Mouse (Mus musculus): ENCODE measurements around the gene Ndufa10. TPM values are rescaled to one million over a fixed set of nuclear protein-coding genes. Genes with fewer than 3 reads are reported as not detected.
"Not testable (repeated sequence)": the region's sequence is repeated elsewhere in the genome, so short reads cannot be mapped to it uniquely, and the experiment has no call there.

Ndufa10 gene
- polyA plus RNA-seq (2012; rRNA removed): 99.4 and 110 TPM in 2 replicates
- polyA plus RNA-seq (2014; fragmentation: Nextera tagmentation; extraction: Ambion mirVana): 270 and 271 TPM in 2 replicates

GRCm38 (mm10) chr1:92473165-92474041, at the start of gene Ndufa10:
Gene Ndufa10, minus strand, starts transcription at chr1:92473860.
- DNase-seq (ENCODE audit: low spot score): peak; percentile 94
- Histone ChIP-seq H3K9ac (ENCODE audit: low read depth, low read length, severe bottlenecking) (peak within 1 kb of the TSS; percentile 96), H3K36me3 (ENCODE audit: control insufficient read depth, insufficient read depth, low read length) (peaks cover 25% of the 10 kb centered on the region), H3K4me2 (replicated peaks; ENCODE audit: low read depth, low read length, severe bottlenecking) (peak within 1 kb of the TSS; percentile 93), H3K27ac (replicated peaks; ENCODE audit: low read depth, low read length) (peak within 1 kb of the TSS; percentile 74), H3K9me3 (ENCODE audit: control insufficient read depth, low read length) (no peaks in the 10 kb centered on the region), H3K4me1 (ENCODE audit: control insufficient read depth, insufficient read depth, low read length) (peaks cover 7% of the 10 kb centered on the region), H3K27me3 (ENCODE audit: control insufficient read depth, insufficient read depth, low read length) (no peaks in the 10 kb centered on the region), H3K4me3 (replicated peaks; ENCODE audit: low read length) (peak within 1 kb of the TSS; percentile 72)
- peak; percentile 93 for ATAC-seq (ENCODE audit: low FRiP score, low read depth)
- TF ChIP-seq POLR2A (IDR thresholded peaks at IDR 0.05; ENCODE audit: borderline replicate concordance, extremely low read depth, insufficient read depth, insufficient read length): peak; percentile 26; the same call in 1 of the 2 replicates
- WGBS: 1% methylated on average over 56 of the region's 67 CpGs

- no peaks in the 10 kb centered on the region for H3K4me1 ChIP-seq (ENCODE audit: control insufficient read depth, insufficient read depth, low read length)
- no peak overlapping the region for H3K4me2 ChIP-seq (replicated peaks; ENCODE audit: low read depth, low read length, severe bottlenecking)
- H3K27ac ChIP-seq (replicated peaks; ENCODE audit: low read depth, low read length): no peak overlapping the region
- H3K36me3 ChIP-seq (ENCODE audit: control insufficient read depth, insufficient read depth, low read length): no peaks in the 10 kb centered on the region
- no peak overlapping the region for H3K9ac ChIP-seq (ENCODE audit: low read depth, low read length, severe bottlenecking)
- peak; percentile 60 for DNase-seq (ENCODE audit: low spot score)
- no peak for TF ChIP-seq POLR2A (IDR thresholded peaks at IDR 0.05; ENCODE audit: borderline replicate concordance, extremely low read depth, insufficient read depth, insufficient read length)
- WGBS: 16% methylated on average over 10 of the region's 10 CpGs
- H3K9me3 ChIP-seq (ENCODE audit: control insufficient read depth, low read length): no peaks in the 10 kb centered on the region
- H3K4me3 ChIP-seq (replicated peaks; ENCODE audit: low read length): no peak overlapping the region
- ATAC-seq (ENCODE audit: low FRiP score, low read depth): no peak
- no peaks in the 10 kb centered on the region for H3K27me3 ChIP-seq (ENCODE audit: control insufficient read depth, insufficient read depth, low read length)
Measured at GRCm38 (mm10) chr1:92521376-92521775, 47.7 kb upstream of the Ndufa10 start.

- H3K4me1 ChIP-seq (ENCODE audit: control insufficient read depth, insufficient read depth, low read length): no peaks in the 10 kb centered on the region
- 82% methylated on average over 6 of the region's 6 CpGs for WGBS
- no peak for DNase-seq (ENCODE audit: low spot score)
- H3K9me3 ChIP-seq (ENCODE audit: control insufficient read depth, low read length): no peaks in the 10 kb centered on the region
- no peaks in the 10 kb centered on the region for H3K27me3 ChIP-seq (ENCODE audit: control insufficient read depth, insufficient read depth, low read length)
- no peak overlapping the region for H3K4me2 ChIP-seq (replicated peaks; ENCODE audit: low read depth, low read length, severe bottlenecking)
- H3K36me3 ChIP-seq (ENCODE audit: control insufficient read depth, insufficient read depth, low read length): no peaks in the 10 kb centered on the region
- H3K9ac ChIP-seq (ENCODE audit: low read depth, low read length, severe bottlenecking): no peak overlapping the region
- H3K27ac ChIP-seq (replicated peaks; ENCODE audit: low read depth, low read length): no peak overlapping the region
- no peak for ATAC-seq (ENCODE audit: low FRiP score, low read depth)
- no peak for TF ChIP-seq POLR2A (IDR thresholded peaks at IDR 0.05; ENCODE audit: borderline replicate concordance, extremely low read depth, insufficient read depth, insufficient read length)
- H3K4me3 ChIP-seq (replicated peaks; ENCODE audit: low read length): no peak overlapping the region
Measured at GRCm38 (mm10) chr1:92519046-92519445, 45.4 kb upstream of the Ndufa10 start.

GRCm38 (mm10) chr1:92518561-92518960, 44.9 kb upstream of the Ndufa10 start, which contains the start of gene Olfr1414:
Gene Olfr1414, minus strand, starts transcription at chr1:92518661.
- Histone ChIP-seq H3K4me2 (replicated peaks; ENCODE audit: low read depth, low read length, severe bottlenecking) (no peak within 1 kb of the TSS), H3K27ac (replicated peaks; ENCODE audit: low read depth, low read length) (no peak within 1 kb of the TSS), H3K9ac (ENCODE audit: low read depth, low read length, severe bottlenecking) (no peak within 1 kb of the TSS), H3K4me1 (ENCODE audit: control insufficient read depth, insufficient read depth, low read length) (no peaks in the 10 kb centered on the region), H3K27me3 (ENCODE audit: control insufficient read depth, insufficient read depth, low read length) (no peaks in the 10 kb centered on the region), H3K4me3 (replicated peaks; ENCODE audit: low read length) (no peak within 1 kb of the TSS), H3K9me3 (ENCODE audit: control insufficient read depth, low read length) (no peaks in the 10 kb centered on the region), H3K36me3 (ENCODE audit: control insufficient read depth, insufficient read depth, low read length) (no peaks in the 10 kb centered on the region)
- TF ChIP-seq POLR2A (IDR thresholded peaks at IDR 0.05; ENCODE audit: borderline replicate concordance, extremely low read depth, insufficient read depth, insufficient read length): no peak
- DNase-seq (ENCODE audit: low spot score) (no peak), ATAC-seq (ENCODE audit: low FRiP score, low read depth) (no peak)
- WGBS: 67% methylated on average over 3 of the region's 3 CpGs

DNA sequence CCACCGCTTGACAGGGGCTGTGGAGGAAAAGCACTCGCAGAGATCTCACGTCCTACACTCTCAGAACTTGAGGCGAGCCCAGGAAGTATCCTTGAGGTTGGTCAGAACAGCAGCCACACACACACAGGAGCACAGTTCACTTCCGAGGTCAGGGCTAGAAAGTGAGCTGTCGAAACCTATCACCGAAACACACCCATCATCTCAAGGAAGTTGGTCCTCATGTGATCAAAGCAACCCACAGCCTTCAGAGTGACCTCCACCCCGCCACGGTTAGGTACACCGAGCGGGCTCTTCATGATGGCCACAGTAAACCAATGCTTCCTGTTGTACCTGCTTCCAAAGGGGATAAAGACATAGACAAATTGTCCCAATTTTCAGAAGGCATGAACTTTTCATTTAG, 41.7 kb upstream of the Ndufa10 start:
- H3K4me3 ChIP-seq (replicated peaks; ENCODE audit: low read length): no peak overlapping the region
- H3K27ac ChIP-seq (replicated peaks; ENCODE audit: low read depth, low read length): no peak overlapping the region
- ATAC-seq (ENCODE audit: low FRiP score, low read depth): no peak
- TF ChIP-seq POLR2A (IDR thresholded peaks at IDR 0.05; ENCODE audit: borderline replicate concordance, extremely low read depth, insufficient read depth, insufficient read length): no peak
- H3K27me3 ChIP-seq (ENCODE audit: control insufficient read depth, insufficient read depth, low read length): no peaks in the 10 kb centered on the region
- no peaks in the 10 kb centered on the region for H3K9me3 ChIP-seq (ENCODE audit: control insufficient read depth, low read length)
- no peaks in the 10 kb centered on the region for H3K36me3 ChIP-seq (ENCODE audit: control insufficient read depth, insufficient read depth, low read length)
- no peak overlapping the region for H3K9ac ChIP-seq (ENCODE audit: low read depth, low read length, severe bottlenecking)
- WGBS: 75% methylated on average over 11 of the region's 11 CpGs
- H3K4me2 ChIP-seq (replicated peaks; ENCODE audit: low read depth, low read length, severe bottlenecking): no peak overlapping the region
- no peaks in the 10 kb centered on the region for H3K4me1 ChIP-seq (ENCODE audit: control insufficient read depth, insufficient read depth, low read length)
- DNase-seq (ENCODE audit: low spot score): no peak

DNA sequence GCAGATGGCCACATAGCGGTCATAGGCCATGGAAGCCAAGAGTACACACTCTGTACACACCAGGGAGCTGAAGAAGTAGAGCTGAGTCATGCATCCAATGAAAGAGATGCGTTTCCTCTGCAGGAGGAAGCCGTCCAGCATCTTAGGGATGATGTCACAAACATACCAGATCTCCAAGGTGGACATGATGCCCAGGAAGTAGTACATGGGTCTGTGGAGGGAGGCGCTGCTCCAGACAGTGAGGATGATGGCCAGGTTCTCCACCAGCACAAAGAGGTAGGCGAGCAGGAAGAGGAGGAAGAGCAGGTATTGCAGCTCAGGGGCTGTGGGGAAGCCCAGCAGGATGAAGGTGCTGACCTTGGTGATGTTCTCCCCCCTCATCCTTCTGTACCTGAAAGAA, 38.0 kb upstream of the Ndufa10 start:
- H3K4me3 ChIP-seq (replicated peaks; ENCODE audit: low read length); DNase-seq (ENCODE audit: low spot score); H3K36me3 ChIP-seq (ENCODE audit: control insufficient read depth, insufficient read depth, low read length); H3K27me3 ChIP-seq (ENCODE audit: control insufficient read depth, insufficient read depth, low read length); ATAC-seq (ENCODE audit: low FRiP score, low read depth); H3K9me3 ChIP-seq (ENCODE audit: control insufficient read depth, low read length); H3K27ac ChIP-seq (replicated peaks; ENCODE audit: low read depth, low read length); H3K4me1 ChIP-seq (ENCODE audit: control insufficient read depth, insufficient read depth, low read length); H3K9ac ChIP-seq (ENCODE audit: low read depth, low read length, severe bottlenecking); H3K4me2 ChIP-seq (replicated peaks; ENCODE audit: low read depth, low read length, severe bottlenecking): not testable (repeated sequence)
- WGBS: 85% methylated on average over 4 of the region's 5 CpGs
